Mouse (Mus musculus) kidney, postnatal 0 days (tissue): ENCODE data around the gene Cirbp. TPM values are rescaled to one million over a fixed set of nuclear protein-coding genes. Genes with fewer than 3 reads are reported as not detected.

Experiments
- ATAC-seq: fragments of 200-750 bp; cut with Nextera tagmentation; replicated peaks from 2 replicates; pipeline ENCODE4 v1.8.0; 2017; ENCODE audit warnings: low read depth, moderate number of reproducible peaks, moderate TSS enrichment, moderate library complexity; ENCODE audit not compliant: low FRiP score
- DNase-seq: peaks from one replicate; pipeline ENCODE4 v3.0.0-alpha.2; 2016; ENCODE audit warnings: low spot score
- H3K27ac ChIP-seq: fragments of 300-500 bp; sonication (generic); 2 replicates; pipeline ENCODE4 v1.5.1; 2014; ENCODE audit warnings: mild to moderate bottlenecking
- H3K27me3 ChIP-seq: fragments of 300-500 bp; sonication (generic); 2 replicates; pipeline ENCODE4 v1.6.1; 2014; ENCODE audit warnings: low read length, mixed read lengths; ENCODE audit not compliant: insufficient read depth
- H3K36me3 ChIP-seq: fragments of 300-500 bp; sonication (generic); 2 replicates; pipeline ENCODE4 v1.6.1; 2014; ENCODE audit warnings: low read length, mixed read lengths; ENCODE audit not compliant: insufficient read depth
- H3K4me1 ChIP-seq: fragments of 300-500 bp; sonication (generic); replicated peaks from 2 replicates; pipeline ENCODE4 v1.6.1; 2014; ENCODE audit warnings: antibody characterized with exemption, low read length, mixed read lengths; ENCODE audit not compliant: insufficient read depth
- H3K4me2 ChIP-seq: fragments of 300-500 bp; sonication (generic); 2 replicates; pipeline ENCODE4 v1.6.1; 2014; ENCODE audit warnings: mild to moderate bottlenecking, low read length, moderate library complexity, mixed read lengths
- H3K4me3 ChIP-seq: fragments of 300-500 bp; sonication (generic); replicated peaks from 2 replicates; pipeline ENCODE4 v1.5.1; 2014; ENCODE audit warnings: low read depth, low read length
- H3K9ac ChIP-seq: fragments of 300-500 bp; sonication (generic); 2 replicates; pipeline ENCODE4 v1.6.1; 2014; ENCODE audit warnings: low read depth, low read length
- H3K9me3 ChIP-seq: fragments of 300-500 bp; sonication (generic); replicated peaks from 2 replicates; pipeline ENCODE4 v1.6.1; 2016; ENCODE audit warnings: low read length, inconsistent platforms, mixed read lengths
- CTCF ChIP-seq: IDR thresholded peaks from 2 replicates; pipeline ENCODE4 v1.5.1; 2016; ENCODE audit warnings: antibody characterized with exemption, low read depth, mild to moderate bottlenecking, moderate library complexity
- WGBS: fragments of 180-500 bp; shearing (Covaris S2); extraction: QIAGEN DNeasy Blood & Tissue Kit; methylation state at CpG from one replicate; pipeline ENCODE4 v1.1.7; 2014; 5-methylcytosine and 5-hydroxymethylcytosine counted together
- polyA plus RNA-seq: library from polyadenylated mRNA; unstranded; fragments of >200 nt; fragmentation: Nextera tagmentation; extraction: Ambion mirVana; gene quantifications from 2 replicates; pipeline ENCODE4 v1.2.1, GENCODE M21; 2015

Gene Cirbp
- polyA plus RNA-seq, 1 experiment from 2014 or later = 317 TPM

DNA sequence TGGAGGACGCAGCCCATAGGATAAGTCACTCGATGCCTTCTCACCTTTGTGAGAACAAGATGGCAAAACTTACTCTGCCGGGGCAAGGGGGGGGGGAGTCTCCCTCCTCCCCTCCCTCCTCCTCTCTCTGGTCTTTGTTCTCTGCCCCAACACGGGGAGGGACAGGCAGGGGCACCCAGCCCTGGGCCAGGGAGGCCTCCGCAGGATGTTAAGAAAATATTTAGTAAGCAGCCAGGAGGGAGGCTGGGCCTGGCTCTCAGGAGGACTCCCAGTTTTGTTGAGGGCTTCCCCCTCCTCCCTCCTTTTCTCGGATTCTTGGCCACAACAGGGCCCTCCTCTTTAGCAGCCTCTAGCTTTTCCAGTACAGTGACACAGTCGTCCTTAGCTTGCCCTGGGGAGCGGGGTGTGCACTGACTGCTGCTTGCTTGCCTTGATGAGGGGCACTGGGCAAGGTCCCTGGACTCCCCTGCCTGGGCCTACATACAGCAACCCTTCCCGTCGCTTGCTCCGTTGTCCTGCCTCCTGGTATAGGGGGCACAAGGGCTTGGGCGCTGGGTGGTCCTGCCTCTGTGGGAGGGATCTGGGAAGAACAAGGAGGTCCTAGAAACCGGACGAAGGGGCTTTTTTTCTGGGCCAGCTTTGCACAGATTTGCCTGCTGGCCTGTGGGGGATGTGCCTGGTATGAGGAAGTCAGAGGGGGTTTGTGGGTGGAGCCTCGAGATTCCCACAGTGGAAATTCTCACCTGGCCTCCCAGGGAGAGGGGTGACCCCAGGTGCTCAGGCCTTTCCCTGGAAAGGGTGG is 13.5 kb upstream of the Cirbp start:
- Histone ChIP-seq H3K9me3 (no peaks in the 10 kb centered on the region), H3K27ac (peak overlapping the region; percentile 100), H3K4me1 (peaks cover 57% of the 10 kb centered on the region), H3K27me3 (no peaks in the 10 kb centered on the region), H3K4me3 (peak overlapping the region; percentile 99), H3K4me2 (peak overlapping the region; percentile 69), H3K36me3 (peaks cover 46% of the 10 kb centered on the region), H3K9ac (peak overlapping the region; percentile 98)
- ATAC-seq (peak; percentile 5; the same call in 1 of the 2 replicates), DNase-seq (peak; percentile 91)
- WGBS = 2% methylated on average over 15 of the region's 15 CpGs
- TF ChIP-seq CTCF = no peak

DNA sequence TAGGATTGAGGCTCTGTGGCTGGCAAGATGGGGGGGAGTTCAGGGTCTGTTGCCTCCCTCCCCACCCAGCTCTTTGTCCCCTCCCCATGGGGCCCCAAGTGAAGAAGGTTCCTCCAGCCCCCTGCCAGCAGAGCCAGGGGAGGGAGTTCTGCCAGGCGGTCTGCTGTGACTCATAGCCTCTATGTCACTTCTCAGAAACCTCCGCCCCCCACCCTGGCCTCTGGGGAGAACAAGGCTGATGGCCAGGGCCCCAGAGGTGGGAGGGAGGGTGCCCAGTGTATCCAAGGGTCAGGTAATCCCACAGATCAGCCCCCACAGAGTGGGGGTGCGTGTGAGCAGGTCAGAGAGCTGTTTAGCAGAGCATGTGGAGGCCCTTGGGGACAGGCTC is 12.9 kb upstream of the Cirbp start:
- no peaks in the 10 kb centered on the region for H3K9me3 ChIP-seq
- H3K4me1 ChIP-seq = peaks cover 56% of the 10 kb centered on the region
- H3K4me2 ChIP-seq = peak overlapping the region; percentile 69
- H3K27me3 ChIP-seq = no peaks in the 10 kb centered on the region
- peak; percentile 67 for DNase-seq
- H3K4me3 ChIP-seq = peak overlapping the region; percentile 99
- peak overlapping the region; percentile 98 for H3K9ac ChIP-seq
- ATAC-seq = 0 out of 2 replicates have a peak, but pooled peaks have one; percentile 0
- no peak for TF ChIP-seq CTCF
- peaks cover 46% of the 10 kb centered on the region for H3K36me3 ChIP-seq
- peak overlapping the region; percentile 100 for H3K27ac ChIP-seq
- WGBS = 11% methylated on average over 3 of the region's 3 CpGs

DNA sequence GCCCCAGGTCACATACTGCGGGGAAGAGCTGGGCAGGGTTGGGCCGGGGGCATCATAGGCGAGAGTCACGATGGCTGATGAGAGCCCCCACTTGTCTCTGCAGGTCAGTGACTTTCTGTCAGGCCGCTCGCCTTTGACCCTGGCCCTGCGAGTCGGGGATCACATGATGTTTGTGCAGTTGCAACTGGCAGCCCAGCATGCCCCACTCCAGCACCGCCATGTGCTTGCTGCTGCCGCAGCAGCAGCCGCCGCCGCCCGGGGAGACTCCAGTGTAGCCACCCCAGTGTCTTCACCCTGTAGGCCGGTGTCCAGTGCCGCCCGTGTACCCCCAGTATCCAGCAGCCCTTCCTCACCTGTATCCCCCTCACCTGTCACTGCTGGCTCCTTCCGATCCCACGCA is 12.1 kb upstream of the Cirbp start:
- peak overlapping the region; percentile 69 for H3K4me2 ChIP-seq
- no peaks in the 10 kb centered on the region for H3K9me3 ChIP-seq
- peaks cover 65% of the 10 kb centered on the region for H3K4me1 ChIP-seq
- peak overlapping the region; percentile 100 for H3K27ac ChIP-seq
- 74% methylated on average over 19 of the region's 19 CpGs for WGBS
- no peak for TF ChIP-seq CTCF
- H3K27me3 ChIP-seq = no peaks in the 10 kb centered on the region
- no peak for DNase-seq
- no peak for ATAC-seq
- H3K36me3 ChIP-seq = peaks cover 46% of the 10 kb centered on the region
- peak overlapping the region; percentile 98; the same call in 1 of the 2 replicates for H3K9ac ChIP-seq
- 0 out of 2 replicates have a peak overlapping the region, but pooled peaks have one; percentile 99 for H3K4me3 ChIP-seq

DNA sequence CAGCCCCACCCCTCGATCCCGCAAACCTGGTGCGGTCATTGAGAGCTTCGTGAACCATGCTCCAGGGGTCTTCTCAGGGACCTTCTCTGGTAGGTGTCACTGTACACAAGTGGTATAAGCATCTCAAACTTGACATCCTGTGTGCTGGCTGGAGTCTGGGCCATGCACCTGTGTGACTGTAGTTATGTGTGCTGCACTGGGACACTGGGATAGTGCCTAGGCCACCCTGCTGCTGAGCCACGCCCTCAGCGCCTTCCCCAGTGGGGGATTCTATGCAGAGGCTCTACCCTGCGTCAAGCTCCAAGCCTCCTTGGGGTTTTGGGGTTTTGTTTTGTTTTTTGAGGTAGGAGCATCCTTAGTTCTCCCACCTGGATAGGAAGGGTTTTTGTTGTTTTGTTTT is 11.4 kb upstream of the Cirbp start:
- H3K27ac ChIP-seq = peak overlapping the region; percentile 100
- peaks cover 46% of the 10 kb centered on the region for H3K36me3 ChIP-seq
- no peak for TF ChIP-seq CTCF
- H3K4me3 ChIP-seq = no peak overlapping the region
- peaks cover 72% of the 10 kb centered on the region for H3K4me1 ChIP-seq
- 0 out of 2 replicates have a peak overlapping the region, but pooled peaks have one; percentile 98 for H3K9ac ChIP-seq
- H3K4me2 ChIP-seq = no peak overlapping the region
- no peaks in the 10 kb centered on the region for H3K9me3 ChIP-seq
- no peak for ATAC-seq
- H3K27me3 ChIP-seq = no peaks in the 10 kb centered on the region
- no peak for DNase-seq
- WGBS = 80% methylated on average over 7 of the region's 7 CpGs

DNA sequence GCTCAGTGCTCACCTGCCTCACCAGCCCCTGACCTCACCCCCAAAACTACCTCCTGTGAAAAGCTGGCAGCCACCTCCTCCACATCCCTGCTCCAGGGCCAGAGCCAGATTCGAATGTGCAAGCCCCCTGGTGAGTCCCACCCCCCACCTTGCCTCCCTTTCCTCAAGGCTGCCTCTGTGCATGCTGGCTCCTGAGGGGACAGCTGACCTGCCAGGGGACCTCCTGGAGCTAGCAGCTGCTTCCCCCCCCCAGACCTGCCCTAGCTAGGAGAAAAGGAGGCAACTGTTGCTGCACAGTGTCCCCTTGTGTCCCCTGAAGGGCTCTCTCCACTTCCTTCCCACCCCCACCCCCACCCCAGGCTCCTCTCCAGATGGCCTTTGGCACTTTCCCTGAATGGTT is 10.5 kb upstream of the Cirbp start:
- Histone ChIP-seq H3K4me1 (peaks cover 75% of the 10 kb centered on the region), H3K36me3 (peaks cover 42% of the 10 kb centered on the region), H3K27ac (no peak overlapping the region), H3K27me3 (no peaks in the 10 kb centered on the region), H3K9ac (no peak overlapping the region), H3K4me3 (no peak overlapping the region), H3K9me3 (no peaks in the 10 kb centered on the region), H3K4me2 (no peak overlapping the region)
- no peak for ATAC-seq
- TF ChIP-seq CTCF = no peak
- WGBS = 26% methylated on average over 1 of the region's 1 CpGs
- DNase-seq = no peak

DNA sequence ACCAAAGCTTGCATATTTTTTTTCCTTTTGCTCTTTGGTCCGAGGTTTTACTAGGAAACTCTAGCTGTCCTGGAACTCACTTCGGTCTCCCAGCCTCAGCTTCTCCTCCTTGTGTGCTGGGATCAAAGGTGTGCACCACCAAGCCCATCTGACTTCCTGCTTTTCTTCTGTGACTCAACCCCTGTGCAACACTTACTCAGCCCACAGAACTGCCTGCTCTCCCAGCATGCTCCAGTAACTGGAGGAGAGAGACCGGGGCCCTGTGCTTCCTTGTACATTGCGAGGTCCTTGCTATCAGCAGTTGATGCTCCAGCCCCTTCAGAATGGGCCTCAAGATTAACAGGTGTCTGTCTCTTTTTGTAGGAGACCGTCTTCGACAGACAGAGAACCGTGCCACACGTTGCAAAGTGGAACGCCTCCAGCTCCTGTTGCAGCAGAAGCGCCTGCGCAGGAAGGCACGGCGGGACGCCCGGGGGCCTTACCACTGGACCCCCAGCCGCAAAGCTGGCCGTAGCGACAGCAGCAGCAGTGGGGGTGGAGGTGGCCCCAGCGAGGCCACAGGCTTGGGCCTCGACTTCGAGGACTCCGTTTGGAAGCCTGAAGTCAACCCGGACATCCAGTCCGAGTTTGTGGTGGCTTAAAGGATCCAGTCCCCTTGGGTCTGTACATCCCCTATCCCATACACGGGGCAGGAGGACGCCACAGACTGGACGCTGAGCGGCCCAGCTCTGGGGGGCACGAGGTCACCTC is 9.6 kb upstream of the Cirbp start:
- ATAC-seq (no peak), DNase-seq (no peak)
- H3K36me3 ChIP-seq = peaks cover 42% of the 10 kb centered on the region
- H3K27ac ChIP-seq = peak overlapping the region; percentile 98
- peaks cover 84% of the 10 kb centered on the region for H3K4me1 ChIP-seq
- no peaks in the 10 kb centered on the region for H3K9me3 ChIP-seq
- TF ChIP-seq CTCF = no peak
- WGBS = 75% methylated on average over 29 of the region's 29 CpGs
- no peaks in the 10 kb centered on the region for H3K27me3 ChIP-seq
- no peak overlapping the region for H3K4me3 ChIP-seq
- H3K9ac ChIP-seq = no peak overlapping the region
- no peak overlapping the region for H3K4me2 ChIP-seq
